In the genomic region with DNA sequence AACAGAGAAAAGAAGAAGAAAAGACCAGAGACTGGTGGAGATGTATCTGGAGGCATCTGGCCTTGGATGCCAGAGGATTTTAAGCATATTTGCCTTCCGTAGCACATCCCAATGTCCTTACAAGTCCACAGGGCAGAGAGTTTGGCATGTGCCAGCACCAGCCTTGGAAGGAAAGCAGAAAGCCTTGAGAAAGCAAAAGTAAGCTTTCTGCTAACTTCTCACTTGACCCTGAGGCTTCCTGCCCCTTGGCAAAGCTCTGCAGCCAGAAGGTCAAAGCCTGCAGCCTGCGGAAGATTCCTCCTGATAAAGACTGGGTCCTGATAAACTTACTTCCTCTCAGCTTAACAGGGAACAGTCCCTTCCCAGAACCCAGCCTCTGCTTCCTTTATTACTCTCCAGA, we compare ENCODE assay signal across 23 mouse cellular contexts.
A peak's percentile ranks its signal among the peaks of the same experiment; 100 is the strongest.
DNase-seq lines count a peak whose midpoint lies in the region; ATAC-seq lines count a peak whose summit lies in the region.
"Had no signal": no experiment of that assay in that cellular context is flagged by ENCODE, and none has a peak within 500 bp of the region (broad histone marks: within the 10 kb centered on the region; RNA-seq: fewer than 3 reads in every experiment).

No protein-coding gene starts in this region.

- peak; percentile 4 for DNase-seq in kidney, postnatal 14 days
- DNase-seq in kidney, postnatal 10 days, result no peak
- peak; percentile 54 for DNase-seq in ovary, postnatal 36 days (ENCODE audit: low spot score)
- DNase-seq in ovary, postnatal 14 days (ENCODE audit: low spot score), result no peak
- peak; percentile 78 for DNase-seq in adrenal gland, adult 8-10 months
- peak; percentile 71 to 80 for DNase-seq in adrenal gland, postnatal 36 days
- no peak for DNase-seq in spleen, adult 12 weeks (ENCODE audit: low spot score)
- DNase-seq: cerebellum, adult 8-10 months; cerebellum, postnatal 25 days; gastrocnemius, postnatal 14 days; heart, postnatal 4 days; liver, postnatal 0 days; lung, postnatal 36 days; retina, postnatal 1 day; right cerebral cortex, postnatal 14 days; thymus, adult 18-20 months; thymus, postnatal 36 days had no signal

- no peak for ATAC-seq in erythroblast, adult 5-6 weeks (replicated peaks; ENCODE audit: low FRiP score, poor library complexity, severe bottlenecking)
- ATAC-seq: activated CD4-positive, CD25-positive, alpha-beta regulatory T cell, adult 4 months; forebrain, embryonic 13.5 days; intestine, postnatal 0 days; liver, embryonic 12.5 days; liver, postnatal 0 days; midbrain, embryonic 16.5 days had no signal

Comparison
In these comparisons a context has a peak if more than half of its experiments do, and no peak if none do; other contexts are left out.
1. DNase-seq: peak in kidney, postnatal 14 days (single experiment), ovary, postnatal 36 days (single experiment), adrenal gland, adult 8-10 months (single experiment) and adrenal gland, postnatal 36 days (2 of 2); none in kidney, postnatal 10 days (single experiment), ovary, postnatal 14 days (single experiment) and spleen, adult 12 weeks (single experiment).